Comparison of ENCODE assay signal across 19 mouse cellular contexts in the genomic region with DNA sequence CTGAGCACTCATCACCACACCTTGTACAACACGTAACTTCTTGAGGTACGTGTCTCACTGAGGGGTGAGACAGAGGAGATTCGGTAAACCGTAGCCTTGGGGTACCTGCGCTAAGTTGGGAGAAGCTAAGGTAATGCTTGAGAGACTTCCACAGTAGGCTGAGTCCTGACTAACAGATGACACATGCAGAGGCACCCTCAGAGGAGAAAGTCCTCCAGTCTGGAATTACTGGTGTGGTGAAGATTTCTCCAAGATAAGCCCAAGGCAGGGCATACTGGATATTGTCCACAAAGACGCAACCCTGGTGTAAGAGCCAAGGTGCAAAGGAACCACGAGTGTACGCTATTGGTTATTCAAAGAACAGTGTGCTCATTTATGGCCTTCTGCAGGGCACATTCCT.
"Had no signal": no experiment of that assay in that cellular context is flagged by ENCODE, and none has a peak within 500 bp of the region (broad histone marks: within the 10 kb centered on the region; RNA-seq: fewer than 3 reads in every experiment).

No protein-coding gene starts in this region.

- H3K9me3 ChIP-seq: limb, embryonic 12.5 days; limb, embryonic 15.5 days; liver, embryonic 15.5 days; lung, embryonic 15.5 days; megakaryocyte, embryonic 14.5 days; midbrain, embryonic 10.5 days; midbrain, embryonic 13.5 days; stomach, embryonic 15.5 days had no signal

- DNase-seq: kidney, adult 18-20 months; kidney, adult 9 months; kidney, postnatal 14 days; layer of hippocampus, postnatal 36 days; left cerebral cortex, postnatal 4 days; lung, adult 18-20 months; lung, postnatal 10 days; lung, postnatal 36 days; thymus, postnatal 25 days had no signal

- H3K9ac ChIP-seq: limb, embryonic 12.5 days; limb, embryonic 15.5 days; liver, embryonic 15.5 days; lung, embryonic 15.5 days; midbrain, embryonic 13.5 days; stomach, embryonic 15.5 days had no signal

- H3K27ac ChIP-seq: limb, embryonic 12.5 days; limb, embryonic 15.5 days; liver, embryonic 15.5 days; lung, embryonic 15.5 days; midbrain, embryonic 10.5 days; midbrain, embryonic 13.5 days; stomach, embryonic 15.5 days had no signal

- H3K4me2 ChIP-seq: limb, embryonic 12.5 days; limb, embryonic 15.5 days; liver, embryonic 11.5 days; liver, embryonic 15.5 days; lung, embryonic 15.5 days; midbrain, embryonic 13.5 days; stomach, embryonic 15.5 days had no signal

- ATAC-seq: midbrain, embryonic 13.5 days; midbrain, embryonic 16.5 days had no signal

- H3K36me3 ChIP-seq: limb, embryonic 15.5 days; liver, embryonic 15.5 days; lung, embryonic 15.5 days; stomach, embryonic 15.5 days had no signal

- H3K4me3 ChIP-seq: limb, embryonic 12.5 days; limb, embryonic 15.5 days; liver, embryonic 15.5 days; lung, embryonic 15.5 days; megakaryocyte, embryonic 14.5 days; midbrain, embryonic 10.5 days; midbrain, embryonic 13.5 days; stomach, embryonic 15.5 days had no signal

- H3K27me3 ChIP-seq: limb, embryonic 12.5 days; limb, embryonic 15.5 days; liver, embryonic 15.5 days; lung, embryonic 15.5 days; megakaryocyte, embryonic 14.5 days; midbrain, embryonic 13.5 days; stomach, embryonic 15.5 days had no signal
